Mouse (Mus musculus) bone marrow macrophage, adult 2 months (primary cell): ENCODE measurements around the gene Zfp846.

Experiments used
- CTCF ChIP-seq: IDR thresholded peaks from 2 replicates; pipeline ENCODE4 v1.5.1; 2012; ENCODE audit warnings: low read depth, mild to moderate bottlenecking, low read length, moderate library complexity
- POLR2A ChIP-seq: IDR thresholded peaks from 2 replicates; pipeline ENCODE4 v1.6.1; 2012; ENCODE audit warnings: mild to moderate bottlenecking, low read depth, low read length, borderline replicate concordance

DNA sequence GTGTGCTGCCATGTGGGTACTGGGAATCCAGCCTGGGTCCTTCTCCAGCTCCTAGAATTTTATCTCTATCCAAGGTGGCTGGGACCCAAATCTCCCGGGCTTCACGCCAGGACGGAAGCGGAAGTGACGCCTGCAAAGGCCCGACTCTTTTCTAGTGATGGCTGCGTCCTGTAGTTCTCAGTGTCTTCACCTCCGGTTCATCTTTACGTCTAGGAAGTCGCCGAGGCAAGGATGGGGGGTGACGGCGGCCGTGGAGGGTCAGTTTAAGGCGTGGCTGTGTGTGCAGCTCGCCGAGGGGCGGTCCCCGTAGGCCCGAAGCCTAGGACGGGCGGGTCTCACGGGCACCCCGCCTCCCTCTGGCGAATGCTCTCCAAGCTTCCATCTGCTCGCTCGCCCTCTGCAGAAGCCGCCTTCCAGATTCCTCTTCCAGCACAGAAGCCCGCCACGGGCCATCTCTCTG lies at the start of gene Zfp846:
- TF ChIP-seq CTCF (no peak), POLR2A (no peak)
